Mouse (Mus musculus) small intestine, adult 2 months (tissue): Measurements from ENCODE around the gene Olfml2a.

Source experiments
- CTCF ChIP-seq: fragments of 200-500 bp; IDR thresholded peaks from 2 replicates; pipeline ENCODE4 v1.5.1; 2012; ENCODE audit warnings: low read depth, mild to moderate bottlenecking, control low read depth, inconsistent platforms, low read length, moderate library complexity, mixed read lengths; ENCODE audit not compliant: insufficient replicate concordance, insufficient read length; ENCODE audit errors: extremely low read depth
- POLR2A ChIP-seq: fragments of 200-500 bp; IDR thresholded peaks from 2 replicates; pipeline ENCODE4 v1.6.1; 2012; ENCODE audit warnings: low read depth, mild to moderate bottlenecking, control low read depth, inconsistent platforms, low read length, moderate library complexity

DNA sequence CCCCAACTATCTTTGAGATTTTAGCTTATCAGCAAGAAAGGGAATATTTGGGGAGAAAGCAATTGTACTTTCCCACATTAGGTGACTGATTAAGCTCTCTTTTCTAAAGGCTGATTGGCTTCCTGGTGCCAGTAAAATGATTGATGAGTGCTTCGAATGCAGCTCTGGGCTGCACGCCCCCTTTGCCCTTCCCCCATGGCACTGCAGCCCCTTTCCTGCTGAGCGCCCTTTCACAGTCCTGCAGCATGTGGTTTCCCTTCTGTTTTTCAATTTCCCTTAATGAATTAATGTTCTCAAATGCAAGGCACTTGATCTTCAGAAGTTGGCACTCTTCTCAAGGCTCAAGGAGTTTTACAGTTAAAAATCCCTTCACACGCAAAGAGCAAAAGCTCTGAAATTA is 16.8 kb upstream of the Olfml2a start:
- no peak for TF ChIP-seq POLR2A
- TF ChIP-seq CTCF: no peak
